Mouse (Mus musculus): ENCODE measurements around the gene Pbx1. TPM values are rescaled to one million over a fixed set of nuclear protein-coding genes. Genes with fewer than 3 reads are reported as not detected.

Pbx1 gene
- polyA plus RNA-seq, 1 experiment = 46.9 TPM

GRCm38 (mm10) chr1:168138669-168139068, 293.4 kb downstream of the Pbx1 start:
- TF ChIP-seq CTCF (conservative IDR thresholded peaks at IDR 0.05; ENCODE audit: insufficient read depth, insufficient read length, low read depth, low read length) (no peak), POLR2A (IDR thresholded peaks at IDR 0.05; ENCODE audit: low read depth, low read length) (no peak)

DNA sequence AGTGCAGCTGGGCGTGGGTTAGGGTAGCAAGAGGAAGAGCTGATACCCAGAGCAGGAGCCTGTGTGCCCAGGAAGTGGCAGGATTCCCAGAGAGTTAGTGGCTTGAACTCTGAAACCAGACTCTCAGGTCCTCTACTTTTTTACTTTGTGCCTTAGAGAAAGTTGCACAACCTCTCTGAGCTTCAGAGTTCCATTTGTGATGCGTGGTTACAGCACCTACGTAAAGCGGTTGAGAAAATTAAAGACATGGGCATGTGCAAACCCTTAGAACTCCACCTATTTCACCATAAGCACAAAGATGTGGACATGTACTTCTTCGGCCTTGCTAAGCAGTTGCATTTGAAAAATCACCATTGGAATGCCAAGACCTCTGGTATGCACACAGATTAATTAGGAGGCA, 294.2 kb downstream of the Pbx1 start:
- Histone ChIP-seq H3K4me1 (ENCODE audit: control insufficient read depth, insufficient read depth, low read length) (peaks cover 16% of the 10 kb centered on the region), H3K27ac (ENCODE audit: insufficient read depth, low read depth, low read length) (no peak overlapping the region), H3K27me3 (replicated peaks; ENCODE audit: control insufficient read depth, insufficient read depth, low read length) (no peaks in the 10 kb centered on the region), H3K36me3 (ENCODE audit: control insufficient read depth, insufficient read depth, low read length) (no peaks in the 10 kb centered on the region), H3K4me3 (ENCODE audit: insufficient read depth, low read depth, low read length) (no peak overlapping the region)
- WGBS = 91% methylated on average over 5 of the region's 5 CpGs
- DNase-seq = no peak
- TF ChIP-seq CTCF (conservative IDR thresholded peaks at IDR 0.05; ENCODE audit: insufficient read depth, insufficient read length, low read depth, low read length) = no peak
- TF ChIP-seq POLR2A (IDR thresholded peaks at IDR 0.05; ENCODE audit: low read depth, low read length) = no peak

More at GRCm38 (mm10) chr1:168138669-168139068, 293.4 kb downstream of the Pbx1 start:
- no peak overlapping the region for H3K27ac ChIP-seq (ENCODE audit: insufficient read depth, low read depth, low read length)
- H3K27me3 ChIP-seq (replicated peaks; ENCODE audit: control insufficient read depth, insufficient read depth, low read length) = no peaks in the 10 kb centered on the region
- no peak for DNase-seq
- H3K36me3 ChIP-seq (ENCODE audit: control insufficient read depth, insufficient read depth, low read length) = no peaks in the 10 kb centered on the region
- peaks cover 10% of the 10 kb centered on the region for H3K4me1 ChIP-seq (ENCODE audit: control insufficient read depth, insufficient read depth, low read length)
- H3K4me3 ChIP-seq (ENCODE audit: insufficient read depth, low read depth, low read length) = no peak overlapping the region
- 78% methylated on average over 4 of the region's 4 CpGs for WGBS

GRCm38 (mm10) chr1:168135545-168135944, 296.5 kb downstream of the Pbx1 start:
- Histone ChIP-seq H3K27me3 (replicated peaks; ENCODE audit: control insufficient read depth, insufficient read depth, low read length) (no peaks in the 10 kb centered on the region), H3K36me3 (ENCODE audit: control insufficient read depth, insufficient read depth, low read length) (no peaks in the 10 kb centered on the region), H3K4me1 (ENCODE audit: control insufficient read depth, insufficient read depth, low read length) (peaks cover 16% of the 10 kb centered on the region), H3K27ac (ENCODE audit: insufficient read depth, low read depth, low read length) (no peak overlapping the region), H3K4me3 (ENCODE audit: insufficient read depth, low read depth, low read length) (no peak overlapping the region)
- WGBS = 53% methylated on average over 7 of the region's 7 CpGs
- TF ChIP-seq POLR2A (IDR thresholded peaks at IDR 0.05; ENCODE audit: low read depth, low read length) (no peak), CTCF (conservative IDR thresholded peaks at IDR 0.05; ENCODE audit: insufficient read depth, insufficient read length, low read depth, low read length) (no peak)
- DNase-seq = no peak

DNA sequence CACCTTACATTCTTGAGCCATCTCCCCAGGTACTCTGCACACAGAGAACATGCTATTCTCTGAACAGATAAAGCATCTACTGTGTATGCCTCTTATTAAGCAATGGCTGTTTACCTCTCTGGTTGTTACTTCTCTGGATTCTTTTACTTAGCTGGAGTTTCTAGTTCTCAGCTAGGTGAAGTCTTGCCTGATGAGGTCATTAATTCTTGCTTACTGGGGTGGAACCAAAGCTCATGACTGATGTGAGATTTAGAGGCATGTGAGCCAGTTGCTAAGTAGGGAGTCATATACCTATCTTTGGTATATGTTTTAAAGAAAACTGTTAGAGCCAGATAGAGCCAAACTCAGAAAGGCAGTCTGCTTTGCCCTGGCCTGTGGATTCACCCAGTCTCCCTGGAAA, 298.4 kb downstream of the Pbx1 start:
- Histone ChIP-seq H3K27ac (ENCODE audit: insufficient read depth, low read depth, low read length) (peak overlapping the region; percentile 68), H3K27me3 (replicated peaks; ENCODE audit: control insufficient read depth, insufficient read depth, low read length) (no peaks in the 10 kb centered on the region), H3K4me3 (ENCODE audit: insufficient read depth, low read depth, low read length) (no peak overlapping the region), H3K4me1 (ENCODE audit: control insufficient read depth, insufficient read depth, low read length) (peaks cover 16% of the 10 kb centered on the region), H3K36me3 (ENCODE audit: control insufficient read depth, insufficient read depth, low read length) (no peaks in the 10 kb centered on the region)
- peak; percentile 71 for DNase-seq
- no peak for TF ChIP-seq POLR2A (IDR thresholded peaks at IDR 0.05; ENCODE audit: low read depth, low read length)
- no peak for TF ChIP-seq CTCF (conservative IDR thresholded peaks at IDR 0.05; ENCODE audit: insufficient read depth, insufficient read length, low read depth, low read length)

- WGBS = 68% methylated on average over 4 of the region's 4 CpGs
- no peak for DNase-seq
- Histone ChIP-seq H3K36me3 (ENCODE audit: control insufficient read depth, insufficient read depth, low read length) (no peaks in the 10 kb centered on the region), H3K27ac (ENCODE audit: insufficient read depth, low read depth, low read length) (no peak overlapping the region), H3K4me1 (ENCODE audit: control insufficient read depth, insufficient read depth, low read length) (no peaks in the 10 kb centered on the region), H3K27me3 (replicated peaks; ENCODE audit: control insufficient read depth, insufficient read depth, low read length) (no peaks in the 10 kb centered on the region), H3K4me3 (ENCODE audit: insufficient read depth, low read depth, low read length) (no peak overlapping the region)
- TF ChIP-seq CTCF (conservative IDR thresholded peaks at IDR 0.05; ENCODE audit: insufficient read depth, insufficient read length, low read depth, low read length) (no peak), POLR2A (IDR thresholded peaks at IDR 0.05; ENCODE audit: low read depth, low read length) (no peak)
Observed at GRCm38 (mm10) chr1:168128004-168128403, 304.1 kb downstream of the Pbx1 start.

DNA sequence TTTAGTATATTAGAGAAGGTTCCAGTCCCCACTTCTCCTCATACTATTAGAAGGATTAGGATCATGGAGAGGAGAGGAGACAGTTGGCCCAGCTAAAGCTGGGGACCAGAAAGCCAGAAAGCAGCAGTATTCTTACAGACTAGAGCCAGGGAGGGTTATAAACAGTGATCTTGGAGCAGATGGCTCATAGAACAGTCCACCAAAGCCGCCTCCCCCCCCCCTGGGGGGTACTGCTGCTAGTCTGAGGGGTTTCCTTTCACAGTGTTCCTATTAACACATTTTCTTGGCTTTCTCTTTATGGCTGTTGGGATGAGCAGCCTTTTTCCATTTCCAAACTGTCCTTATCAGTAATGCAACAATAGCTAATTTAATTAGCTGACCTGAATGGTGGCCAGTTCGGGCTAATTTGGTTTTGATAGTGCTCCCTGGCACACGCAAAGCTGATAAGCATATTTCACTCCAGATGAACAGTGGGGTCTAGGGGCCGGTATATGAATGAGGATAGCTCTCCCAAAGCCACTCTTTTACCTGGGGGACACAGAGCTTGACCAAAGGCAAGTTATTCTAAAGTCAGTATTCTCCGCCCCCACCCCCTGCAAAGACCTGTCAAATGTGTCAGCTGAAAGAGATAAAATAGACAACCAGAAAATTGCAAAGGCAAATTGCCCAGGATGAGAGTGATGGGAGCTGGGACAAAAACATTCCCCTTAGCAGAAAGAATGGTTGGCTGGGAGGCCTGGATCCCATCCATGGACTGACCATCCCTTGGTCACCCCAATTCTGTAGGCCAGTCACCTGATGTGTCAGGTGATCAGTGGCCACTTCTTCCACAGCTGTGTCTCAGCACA, 307.2 kb downstream of the Pbx1 start:
- DNase-seq = no peak
- Histone ChIP-seq H3K27me3 (replicated peaks; ENCODE audit: control insufficient read depth, insufficient read depth, low read length) (no peaks in the 10 kb centered on the region), H3K4me3 (ENCODE audit: insufficient read depth, low read depth, low read length) (no peak overlapping the region), H3K4me1 (ENCODE audit: control insufficient read depth, insufficient read depth, low read length) (no peaks in the 10 kb centered on the region), H3K36me3 (ENCODE audit: control insufficient read depth, insufficient read depth, low read length) (no peaks in the 10 kb centered on the region; the same call in 1 of the 2 replicates), H3K27ac (ENCODE audit: insufficient read depth, low read depth, low read length) (no peak overlapping the region)
- 86% methylated on average over 5 of the region's 5 CpGs for WGBS
- TF ChIP-seq POLR2A (IDR thresholded peaks at IDR 0.05; ENCODE audit: low read depth, low read length) (no peak), CTCF (conservative IDR thresholded peaks at IDR 0.05; ENCODE audit: insufficient read depth, insufficient read length, low read depth, low read length) (no peak)

- Histone ChIP-seq H3K4me3 (ENCODE audit: insufficient read depth, low read depth, low read length) (no peak overlapping the region), H3K36me3 (ENCODE audit: control insufficient read depth, insufficient read depth, low read length) (no peaks in the 10 kb centered on the region; the same call in 1 of the 2 replicates), H3K27me3 (replicated peaks; ENCODE audit: control insufficient read depth, insufficient read depth, low read length) (no peaks in the 10 kb centered on the region), H3K27ac (ENCODE audit: insufficient read depth, low read depth, low read length) (no peak overlapping the region), H3K4me1 (ENCODE audit: control insufficient read depth, insufficient read depth, low read length) (no peaks in the 10 kb centered on the region)
- DNase-seq = no peak
- 80% methylated on average over 5 of the region's 5 CpGs for whole genome bisulfite sequencing
- no peak for TF ChIP-seq POLR2A (IDR thresholded peaks at IDR 0.05; ENCODE audit: low read depth, low read length)
- TF ChIP-seq CTCF (conservative IDR thresholded peaks at IDR 0.05; ENCODE audit: insufficient read depth, insufficient read length, low read depth, low read length) = no peak
Observed at GRCm38 (mm10) chr1:168118077-168118476, 314.0 kb downstream of the Pbx1 start.
